Mouse (Mus musculus) ovary, adult 2 months (tissue): ENCODE measurements around the gene Dnajb8. TPM values are rescaled to one million over a fixed set of nuclear protein-coding genes. Genes with fewer than 3 reads are reported as not detected.

ENCODE experiments used
- polyA plus RNA-seq: library from polyadenylated mRNA; depleted of rRNA; stranded (reverse); fragments of >200 nt; gene quantifications from 2 replicates; pipeline ENCODE4 v1.2.3, GENCODE M21; 2012; rRNA removed

The Dnajb8 gene
- not detected in 2 replicates for polyA plus RNA-seq

DNA sequence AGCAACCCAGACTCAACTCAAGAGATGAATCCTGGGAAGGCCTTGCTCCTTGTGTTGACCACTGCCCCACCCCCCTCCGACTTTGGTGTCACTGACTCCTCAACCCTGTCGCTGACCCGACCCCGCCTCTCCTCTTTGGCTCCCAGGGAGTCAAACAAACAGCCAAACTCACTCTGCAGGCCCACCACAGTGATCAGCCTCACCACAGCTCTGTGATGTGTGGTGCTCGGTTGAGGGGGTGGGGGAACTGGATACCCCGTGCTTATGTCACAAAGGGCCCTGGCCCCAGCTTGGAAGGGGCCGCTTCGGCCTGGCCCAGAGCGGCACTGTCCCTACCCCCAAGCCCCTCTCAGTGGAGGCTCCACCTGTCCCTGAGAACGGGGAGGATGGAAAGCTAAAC is at the start of gene Dnajb8:
Dnajb8 (plus strand) TSS at position 301 of the 400 bp plus-strand sequence.

DNA sequence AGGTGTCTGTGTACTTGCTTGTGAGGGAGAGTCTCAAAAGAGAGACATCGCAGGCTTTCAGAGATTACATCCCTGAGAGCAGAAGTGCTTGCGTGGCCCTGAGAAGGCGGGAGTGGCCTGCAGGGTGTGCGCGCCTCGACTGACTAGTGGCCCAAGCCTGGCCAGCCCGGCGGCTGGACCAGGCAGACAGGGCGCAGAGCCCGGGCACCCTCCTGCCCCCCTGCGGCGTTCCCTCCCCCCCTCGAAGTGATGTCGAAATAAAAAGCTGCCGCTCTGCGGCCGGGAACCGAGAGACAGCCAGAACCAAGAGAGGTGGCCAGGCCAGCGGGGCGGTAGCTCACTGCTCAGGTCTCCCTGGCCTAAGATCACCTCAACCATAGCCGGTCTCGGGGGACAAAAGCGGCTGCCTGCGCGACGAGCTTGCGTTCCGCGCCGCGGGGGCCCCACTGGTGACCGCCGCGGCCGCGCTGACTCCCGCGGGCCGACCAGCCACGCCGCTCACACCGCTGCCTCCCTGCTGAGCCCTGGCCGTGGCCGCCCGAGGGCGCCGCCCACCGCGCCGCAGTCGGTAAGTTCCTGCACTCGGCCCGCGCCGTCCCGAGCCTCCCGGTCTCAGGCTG is 28.5 kb upstream of the Dnajb8 start, which contains the start of gene Gata2:
Gata2 (plus strand) TSS at position 459 of the 620 bp plus-strand sequence.

Other genes with a start within 250 kb of the Dnajb8 start
- gene H1fx, start 240.6 kb upstream of the Dnajb8 start, polyA plus RNA-seq = 72.3 and 74.1 TPM in 2 replicates
- gene Rab7, start 177.0 kb upstream of the Dnajb8 start, polyA plus RNA-seq = 104 and 150 TPM in 2 replicates
- 296 and 307 TPM in 2 replicates for gene Rpn1, start 137.8 kb upstream of the Dnajb8 start, polyA plus RNA-seq
- gene Gata2, start 28.4 kb upstream of the Dnajb8 start, polyA plus RNA-seq = 76.8 and 131 TPM in 2 replicates
- 40.5 and 50.5 TPM in 2 replicates for gene Eefsec, start 224.3 kb downstream of the Dnajb8 start, polyA plus RNA-seq
- gene Ruvbl1, start 243.1 kb downstream of the Dnajb8 start, polyA plus RNA-seq = 47.8 and 55.1 TPM in 2 replicates